Mouse (Mus musculus): ENCODE measurements around the gene Cyp2d11. TPM values are rescaled to one million over a fixed set of nuclear protein-coding genes. Genes with fewer than 3 reads are reported as not detected.
"Not testable (repeated sequence)": the region's sequence is repeated elsewhere in the genome, so short reads cannot be mapped to it uniquely, and the experiment has no call there.

The Cyp2d11 gene
- polyA plus RNA-seq (2012): not detected in 2 replicates

DNA sequence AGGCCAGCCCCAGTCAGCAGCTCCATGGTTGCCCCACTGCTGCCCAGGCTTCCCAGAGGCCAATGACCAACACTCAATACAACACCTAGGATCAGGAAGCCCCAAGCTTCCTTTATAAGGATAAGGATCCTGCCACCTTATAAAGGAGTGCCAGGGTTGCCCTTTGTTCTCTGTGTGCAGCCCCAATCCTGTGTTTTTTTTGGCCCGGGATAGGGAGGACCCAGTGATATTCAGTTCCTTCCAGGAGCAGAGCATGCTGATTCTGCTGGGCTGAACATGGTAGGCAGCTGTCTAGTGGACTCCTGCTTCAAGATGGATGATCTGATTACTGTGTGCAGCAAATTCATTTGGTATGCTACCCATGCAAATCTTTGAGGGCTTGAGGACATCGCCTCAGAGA, at the start of gene Cyp2d11:
TSS of gene Cyp2d11 (minus strand) at position 101 of the 400 bp plus-strand sequence.
- not testable (repeated sequence) for TF ChIP-seq GATA1 (IDR thresholded peaks at IDR 0.05; ENCODE audit: low read length)

DNA sequence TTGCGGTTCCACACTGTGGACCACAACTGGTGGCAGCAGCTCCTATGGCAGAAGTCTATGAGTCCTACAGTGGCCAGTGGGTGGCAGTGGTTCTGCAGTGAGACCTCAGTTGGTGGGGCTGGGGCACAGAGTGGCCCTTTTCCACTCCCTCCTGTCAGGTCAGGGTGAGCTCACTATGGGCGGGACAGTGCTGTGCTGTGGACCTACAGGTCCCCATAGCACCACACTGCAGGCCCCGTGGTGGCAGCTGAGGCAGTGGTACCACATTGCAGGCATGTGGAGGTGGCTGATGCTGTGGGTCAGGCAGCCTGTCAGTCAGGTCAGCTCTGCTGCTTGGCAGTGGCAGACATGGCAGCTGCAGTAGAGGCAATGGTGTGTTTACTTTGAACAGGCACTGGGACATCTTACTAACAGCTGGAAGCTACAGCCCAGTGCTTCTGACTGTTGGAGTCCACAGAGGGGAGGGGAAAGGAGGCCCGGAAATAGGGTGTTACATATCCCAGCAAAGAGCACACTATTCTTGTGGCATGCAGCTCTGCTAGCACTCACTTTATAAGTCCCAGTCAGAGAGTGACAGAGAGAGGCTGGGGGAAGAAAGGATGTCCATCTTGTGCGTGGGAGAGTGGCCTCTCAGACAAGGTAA, 44.3 kb upstream of the Cyp2d11 start:
- TF ChIP-seq GATA1 (IDR thresholded peaks at IDR 0.05; ENCODE audit: low read length): no peak

DNA sequence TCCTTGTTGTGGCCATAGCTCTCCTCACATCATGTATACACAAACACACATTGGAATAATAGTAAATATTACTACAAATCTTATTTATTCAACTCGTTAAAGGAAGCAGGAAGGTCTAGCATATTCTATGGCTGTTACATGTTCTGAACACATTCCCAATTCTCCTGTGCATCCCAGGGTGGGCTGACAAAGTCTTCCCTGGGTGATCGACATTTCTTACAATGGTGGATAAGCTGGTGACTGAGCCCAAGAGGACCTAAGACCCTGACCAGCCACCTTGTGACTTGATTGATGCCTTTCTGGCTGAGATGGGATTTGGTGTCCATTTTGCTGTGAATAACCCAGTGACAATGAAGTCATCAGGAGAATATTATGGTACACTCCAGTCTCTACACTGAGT, 41.8 kb upstream of the Cyp2d11 start:
- TF ChIP-seq GATA1 (IDR thresholded peaks at IDR 0.05; ENCODE audit: low read length): no peak

- TF ChIP-seq GATA1 (IDR thresholded peaks at IDR 0.05; ENCODE audit: low read length): no peak
Measured at GRCm38 (mm10) chr15:82435011-82435410, 41.2 kb upstream of the Cyp2d11 start.

GRCm38 (mm10) chr15:82434541-82434940, 40.7 kb upstream of the Cyp2d11 start:
- TF ChIP-seq GATA1 (IDR thresholded peaks at IDR 0.05; ENCODE audit: low read length): no peak

DNA sequence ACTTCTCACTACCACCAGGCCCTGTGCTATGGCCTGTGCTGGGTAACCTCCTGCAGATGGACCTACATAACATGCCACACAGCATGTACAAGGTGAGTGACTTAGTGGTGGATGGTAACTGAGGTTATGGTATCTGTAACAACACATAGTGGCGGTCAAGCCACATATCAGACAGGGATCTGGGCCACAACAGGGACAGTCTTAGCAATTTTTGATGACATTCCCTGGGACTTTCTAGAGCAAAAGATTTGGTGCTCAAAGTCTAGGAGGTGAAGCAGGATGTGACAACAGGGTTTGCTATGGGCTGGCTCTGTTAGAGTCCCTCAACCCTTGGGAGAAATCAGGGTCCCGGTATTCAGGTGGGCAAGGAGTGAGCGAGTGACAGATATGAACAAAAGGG, 39.8 kb upstream of the Cyp2d11 start:
- no peak for TF ChIP-seq GATA1 (IDR thresholded peaks at IDR 0.05; ENCODE audit: low read length)

- no peak for TF ChIP-seq GATA1 (IDR thresholded peaks at IDR 0.05; ENCODE audit: low read length)
Measured at GRCm38 (mm10) chr15:82433137-82433536, 39.3 kb upstream of the Cyp2d11 start, which contains the start of gene Cyp2d9. TSS of gene Cyp2d9 (plus strand) at chr15:82433437.

DNA sequence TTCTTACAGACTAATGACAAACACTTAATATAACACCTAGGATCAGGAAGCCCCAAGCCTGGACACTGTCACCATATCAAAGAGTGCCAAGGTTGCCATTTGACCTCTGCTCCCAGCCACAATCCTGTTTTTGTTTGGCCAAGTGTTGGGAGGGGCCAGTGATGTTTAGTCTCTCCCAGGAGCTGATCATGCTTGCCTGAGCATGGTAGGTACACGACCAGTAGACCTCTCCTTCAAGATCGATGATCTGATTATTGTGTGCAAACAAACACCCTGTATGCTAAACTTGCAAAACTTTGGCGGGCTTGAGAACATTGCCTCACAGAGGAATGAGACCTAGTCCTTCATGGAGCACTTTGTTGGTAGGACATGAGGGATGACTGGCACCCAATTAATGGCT, 29.6 kb upstream of the Cyp2d11 start:
- TF ChIP-seq GATA1 (IDR thresholded peaks at IDR 0.05; ENCODE audit: low read length): no peak

GRCm38 (mm10) chr15:82422935-82423334, 29.1 kb upstream of the Cyp2d11 start:
- no peak for TF ChIP-seq GATA1 (IDR thresholded peaks at IDR 0.05; ENCODE audit: low read length)

DNA sequence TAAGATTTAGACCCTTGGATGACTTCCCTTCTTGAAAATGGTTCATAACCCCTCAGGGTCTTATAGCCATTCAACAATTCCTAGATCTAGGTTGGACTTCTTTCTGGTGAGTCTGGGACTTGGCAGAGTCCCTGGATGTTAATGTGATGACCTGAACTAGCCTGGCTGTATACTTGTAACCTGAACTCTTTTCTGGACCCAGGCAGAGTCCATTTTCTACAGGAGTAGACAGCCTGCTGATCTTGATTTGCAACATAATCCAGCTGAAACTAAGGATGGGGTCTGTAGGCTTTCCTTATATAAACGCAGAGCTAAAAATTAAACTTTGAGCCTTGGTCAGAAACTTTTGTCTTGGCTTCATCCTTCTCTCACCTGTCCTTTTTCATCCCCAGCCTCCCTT, 24.8 kb upstream of the Cyp2d11 start:
- TF ChIP-seq GATA1 (IDR thresholded peaks at IDR 0.05; ENCODE audit: low read length): no peak

DNA sequence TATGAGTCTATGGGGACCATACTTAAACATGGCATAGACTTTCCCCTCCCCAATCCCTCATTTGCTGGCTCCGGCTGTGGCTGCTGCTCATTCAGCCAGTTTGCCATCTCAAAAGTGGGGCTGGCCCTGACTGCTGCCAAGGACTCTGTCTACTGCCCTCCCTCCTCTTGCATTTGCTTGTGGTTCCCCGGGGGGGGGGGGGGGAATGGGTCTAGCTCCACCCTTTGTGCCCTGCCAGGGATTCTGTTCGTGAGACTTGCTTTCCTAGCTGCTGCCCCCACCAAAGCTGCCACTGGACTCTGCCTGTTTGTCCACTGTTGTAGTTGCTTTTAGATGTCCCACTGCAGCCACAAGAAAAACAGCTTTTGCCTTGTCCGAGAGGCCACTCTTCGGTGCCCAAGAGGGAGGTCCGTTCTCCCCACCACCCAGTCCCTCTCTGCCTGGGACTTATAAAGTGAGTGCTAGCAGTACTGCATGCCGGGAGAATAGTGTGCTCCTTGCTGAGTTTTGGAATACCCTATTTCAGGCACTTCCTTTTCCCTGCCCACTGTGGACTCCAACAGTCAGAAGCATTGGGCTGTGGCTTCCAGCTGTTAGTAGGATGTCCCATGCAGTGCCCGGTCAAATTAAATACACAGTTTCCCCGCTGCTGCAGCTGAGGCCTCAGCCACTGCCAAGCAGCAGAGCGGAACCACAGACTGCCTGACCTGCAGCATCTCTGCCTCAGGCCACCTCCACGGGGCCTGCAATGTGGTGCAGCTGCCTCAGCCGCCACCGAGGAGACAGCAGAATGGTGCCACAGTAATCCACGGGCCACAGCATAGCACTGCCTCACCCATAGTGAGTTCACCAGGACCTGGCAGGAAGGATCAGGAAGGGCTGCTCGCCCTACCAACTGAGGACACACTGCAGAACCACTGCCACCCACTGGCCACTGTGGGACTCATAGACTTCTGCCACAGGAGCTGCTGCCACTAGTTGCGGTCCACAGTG, 23.3 kb upstream of the Cyp2d11 start:
- no peak for TF ChIP-seq GATA1 (IDR thresholded peaks at IDR 0.05; ENCODE audit: low read length)

DNA sequence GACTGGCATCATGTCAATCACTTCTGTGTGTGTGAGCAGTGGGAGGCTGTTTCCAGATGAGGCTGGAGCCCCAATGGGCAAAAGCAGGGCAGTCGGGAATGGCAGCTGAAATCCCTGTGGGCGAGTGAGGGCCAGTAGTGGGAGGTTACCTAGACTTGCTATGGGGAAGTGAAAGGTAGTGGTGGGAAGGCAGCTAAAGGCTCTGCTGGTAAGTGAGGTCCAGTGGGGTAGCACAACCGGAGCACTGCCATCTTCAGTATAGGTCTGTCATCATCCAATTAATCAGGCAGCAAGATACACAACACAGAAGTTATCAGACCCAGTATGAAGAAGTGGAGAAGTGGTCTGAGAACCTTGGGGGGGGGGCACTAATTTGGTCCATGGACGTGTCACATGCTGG, 13.7 kb upstream of the Cyp2d11 start:
- TF ChIP-seq GATA1 (IDR thresholded peaks at IDR 0.05; ENCODE audit: low read length): no peak

DNA sequence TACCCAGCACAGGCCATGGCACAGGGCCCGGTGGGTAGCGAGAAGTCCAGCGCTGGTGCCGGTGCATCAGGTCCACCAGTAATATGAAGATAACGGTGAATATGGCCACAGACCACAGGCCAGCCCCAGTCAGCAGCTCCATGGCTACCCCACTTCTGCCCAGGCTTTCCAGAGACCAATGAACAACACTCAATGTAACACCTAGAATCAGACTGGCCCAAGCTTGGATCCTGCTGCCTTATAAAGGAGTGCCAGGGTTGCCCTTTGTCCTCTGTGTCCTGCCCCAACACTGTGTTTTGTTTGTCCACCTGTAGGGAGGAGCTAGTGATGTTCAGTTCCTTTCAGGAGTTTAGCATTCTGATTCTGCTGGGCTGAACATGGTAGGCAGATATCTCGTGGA, 13.2 kb upstream of the Cyp2d11 start, which contains the start of gene Cyp2d10:
TSS of gene Cyp2d10 (minus strand) at position 215 of the 400 bp plus-strand sequence.
- TF ChIP-seq GATA1 (IDR thresholded peaks at IDR 0.05; ENCODE audit: low read length): no peak

DNA sequence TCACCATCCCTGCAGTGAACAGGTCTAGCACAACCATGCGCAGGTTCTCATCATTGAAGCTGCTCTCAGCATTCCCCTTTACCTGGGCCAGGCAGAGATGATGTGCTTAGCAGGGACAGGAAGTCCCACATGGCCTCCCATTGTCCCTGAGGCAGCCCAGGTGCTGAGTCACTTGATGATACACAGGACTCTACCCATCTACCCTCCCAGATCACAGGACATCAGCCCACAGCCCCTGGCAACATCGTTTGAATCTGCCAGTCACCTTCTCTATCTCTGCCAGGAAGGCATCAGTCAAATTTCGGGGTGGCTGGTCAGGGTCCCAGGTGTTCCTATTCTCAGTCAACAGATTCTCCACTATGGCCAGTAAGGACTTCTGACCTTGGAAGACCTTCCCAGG, 10.3 kb upstream of the Cyp2d11 start:
- TF ChIP-seq GATA1 (IDR thresholded peaks at IDR 0.05; ENCODE audit: low read length): no peak

DNA sequence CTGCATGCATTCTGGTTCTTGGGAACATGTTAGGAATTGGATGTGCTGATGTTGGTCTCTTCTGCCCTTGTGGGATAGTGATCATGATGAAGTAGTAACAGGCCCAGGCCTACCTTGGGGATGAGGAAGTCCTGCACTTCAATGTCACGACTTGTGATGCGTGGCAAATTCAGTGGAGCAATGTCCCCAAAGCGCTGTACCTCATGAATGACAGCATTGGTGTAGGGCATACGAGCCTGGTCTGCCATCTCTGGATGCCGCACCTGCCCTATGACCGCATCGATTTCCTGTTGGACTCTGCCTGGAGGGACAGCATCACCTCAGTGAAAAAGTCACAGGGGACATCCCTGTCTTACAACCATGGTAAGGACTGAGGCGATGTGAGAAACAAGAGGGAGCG, 9.8 kb upstream of the Cyp2d11 start:
- no peak for TF ChIP-seq GATA1 (IDR thresholded peaks at IDR 0.05; ENCODE audit: low read length)

- no peak for TF ChIP-seq GATA1 (IDR thresholded peaks at IDR 0.05; ENCODE audit: low read length)
Measured at GRCm38 (mm10) chr15:82402741-82403140, 8.9 kb upstream of the Cyp2d11 start.

Data from G1E-ER4 (cell line).